Mouse (Mus musculus) kidney, postnatal 14 days (tissue): ENCODE data around the gene Phox2b.

Experiments used
- DNase-seq: peaks from one replicate; pipeline ENCODE4 v3.0.0; 2022; ENCODE audit warnings: mixed read lengths

Phox2b gene

GRCm38 (mm10) chr5:67090856-67091255 lies 8.2 kb downstream of the Phox2b start:
- no peak for DNase-seq

GRCm38 (mm10) chr5:67083117-67083516 lies 16.0 kb downstream of the Phox2b start:
- no peak for DNase-seq

- DNase-seq, result no peak
Observed at GRCm38 (mm10) chr5:67063596-67063995, 35.5 kb downstream of the Phox2b start.

- no peak for DNase-seq
Observed at GRCm38 (mm10) chr5:67060519-67060918, 38.6 kb downstream of the Phox2b start.

GRCm38 (mm10) chr5:67057803-67058202 lies 41.3 kb downstream of the Phox2b start:
- DNase-seq, result no peak

GRCm38 (mm10) chr5:67048003-67048402 lies 51.1 kb downstream of the Phox2b start:
- peak; percentile 47 for DNase-seq
